Mouse (Mus musculus) c-Kit-positive CD71-negative TER-119-negative erythroid progenitor cells, embryonic 14.5 days (primary cell): ENCODE results near the gene Tm9sf2.
A peak's percentile ranks its signal among the peaks of the same experiment; 100 is the strongest.
"Not testable (repeated sequence)": the region's sequence is repeated elsewhere in the genome, so short reads cannot be mapped to it uniquely, and the experiment has no call there.

ENCODE experiments used
- DNase-seq: peaks from one replicate; pipeline ENCODE4 v3.0.0-alpha.2; 2013; ENCODE audit warnings: low read depth

Tm9sf2 gene

DNA sequence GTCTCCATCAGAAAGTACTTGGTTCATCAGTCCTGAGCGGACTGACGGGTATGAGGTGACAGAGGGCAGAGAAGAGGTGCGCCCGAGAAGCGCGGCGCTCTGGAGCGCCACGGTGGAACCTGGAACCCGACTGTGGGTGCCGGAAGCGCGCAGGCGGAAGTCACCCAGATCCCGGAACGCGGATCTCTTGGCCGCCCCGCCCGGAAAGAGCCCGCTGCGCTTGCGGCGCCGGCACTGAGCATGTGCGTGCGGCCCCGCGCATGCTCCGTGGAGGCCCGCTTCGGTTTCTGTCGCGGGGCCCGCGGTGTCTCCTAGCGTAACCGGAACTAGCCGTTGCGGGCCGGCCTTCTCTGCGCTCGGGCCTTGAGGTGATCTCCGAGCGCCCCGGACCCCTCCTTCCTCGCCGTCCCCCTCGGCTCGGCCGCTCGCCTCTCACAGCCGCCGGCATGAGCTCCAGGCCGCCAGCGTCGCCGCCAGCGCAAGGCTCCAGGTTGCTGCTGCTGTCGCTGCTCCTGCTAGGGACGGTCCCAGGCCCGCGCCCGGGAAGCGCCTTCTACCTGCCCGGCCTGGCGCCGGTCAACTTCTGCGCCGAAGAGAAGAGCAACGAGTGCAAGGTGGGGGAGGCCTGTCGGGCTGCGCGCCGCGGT lies at the start of gene Tm9sf2:
Gene Tm9sf2 (plus strand): TSS at position 217 of the 647 bp plus-strand sequence.
- peak; percentile 81 for DNase-seq

DNA sequence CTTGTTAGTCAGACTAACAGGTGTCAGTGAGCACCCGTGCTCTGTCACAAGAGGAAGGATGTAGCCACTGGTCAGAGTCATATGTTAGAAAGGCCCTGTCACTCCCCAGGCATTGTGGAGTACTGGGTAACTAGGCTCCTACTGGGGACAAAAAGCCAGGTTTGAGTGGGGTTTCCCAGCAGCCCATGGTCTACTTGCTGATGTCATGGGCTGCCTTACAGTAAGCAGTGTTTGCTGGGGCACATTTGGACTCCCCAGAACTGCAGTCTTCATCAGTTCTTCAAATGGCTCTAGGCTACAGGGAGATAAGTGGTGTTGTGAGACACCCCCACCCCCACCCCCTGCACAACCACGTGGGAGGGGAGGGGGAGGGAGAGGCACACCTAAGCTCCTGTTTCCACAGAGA lies 48.9 kb upstream of the Tm9sf2 start:
- no peak for DNase-seq

DNA sequence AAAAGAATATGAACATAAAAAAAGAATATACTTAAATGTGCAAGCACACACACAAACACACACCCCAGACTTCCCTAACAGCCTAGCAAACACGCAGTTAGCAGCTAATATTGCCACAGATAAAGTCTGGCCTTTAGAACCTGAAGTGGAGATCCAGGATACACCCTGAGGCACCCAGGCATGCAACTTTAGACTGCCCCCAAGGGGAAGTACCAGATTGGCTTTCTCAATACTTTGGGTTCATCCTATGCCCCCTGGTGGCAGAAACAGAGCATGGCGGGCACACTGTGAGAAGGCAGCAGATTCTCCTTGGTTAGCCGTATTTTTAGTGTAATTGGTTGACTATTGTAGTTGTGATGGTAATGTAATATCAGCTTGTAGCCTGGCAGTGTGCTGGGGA lies 46.2 kb upstream of the Tm9sf2 start:
- peak; percentile 86 for DNase-seq

DNA sequence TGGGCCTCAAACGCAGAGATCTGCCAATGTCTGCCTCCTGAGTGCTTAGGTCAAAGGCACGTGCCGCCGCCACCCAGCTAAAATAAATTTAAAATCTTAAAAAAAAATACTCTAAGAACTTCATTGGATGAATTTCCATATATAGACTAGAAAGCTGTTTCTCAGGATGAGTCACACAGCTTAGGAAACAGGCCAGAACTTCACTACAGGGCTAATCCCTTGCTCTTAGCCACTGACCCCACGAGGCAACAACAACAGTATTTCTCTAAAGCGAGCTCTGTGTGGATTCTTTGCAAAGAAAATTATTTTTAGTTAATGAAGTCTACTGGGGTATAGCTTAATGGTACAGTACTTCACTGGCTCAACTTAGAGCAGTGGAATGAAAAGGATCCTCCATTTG lies 45.5 kb upstream of the Tm9sf2 start:
- DNase-seq: no peak

DNA sequence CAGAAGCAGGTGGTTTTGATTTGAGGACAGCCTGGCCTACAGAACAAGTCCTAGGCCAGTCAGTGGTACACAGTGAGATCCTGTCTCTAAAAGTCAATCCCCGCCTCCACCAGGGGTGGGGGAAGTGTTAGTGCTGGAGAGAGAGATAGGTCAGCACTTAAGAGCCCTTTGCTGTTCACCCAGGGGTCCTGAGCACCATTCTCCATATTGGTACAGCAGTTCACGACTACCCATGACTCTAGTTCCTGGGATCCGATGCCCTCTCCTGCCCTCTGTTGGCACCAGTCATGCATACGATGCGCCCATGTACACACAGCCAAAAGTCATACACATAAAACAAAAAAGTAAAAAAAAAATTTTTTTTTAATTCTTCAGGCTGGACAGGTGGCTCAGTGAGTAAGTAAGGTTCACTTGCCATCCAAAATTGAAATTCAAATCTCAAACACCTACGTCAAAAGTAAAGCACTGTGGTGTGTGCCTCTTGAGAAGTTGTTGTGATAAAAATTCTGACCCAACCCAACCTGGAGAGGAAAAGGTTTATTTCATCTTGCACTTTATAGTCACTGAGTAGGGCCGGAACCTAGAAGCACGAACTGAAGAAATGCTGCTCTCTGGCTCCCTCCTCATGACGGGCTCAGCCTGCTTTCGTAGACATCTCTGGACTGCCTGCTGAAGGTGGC lies 44.3 kb upstream of the Tm9sf2 start:
- DNase-seq: no peak

DNA sequence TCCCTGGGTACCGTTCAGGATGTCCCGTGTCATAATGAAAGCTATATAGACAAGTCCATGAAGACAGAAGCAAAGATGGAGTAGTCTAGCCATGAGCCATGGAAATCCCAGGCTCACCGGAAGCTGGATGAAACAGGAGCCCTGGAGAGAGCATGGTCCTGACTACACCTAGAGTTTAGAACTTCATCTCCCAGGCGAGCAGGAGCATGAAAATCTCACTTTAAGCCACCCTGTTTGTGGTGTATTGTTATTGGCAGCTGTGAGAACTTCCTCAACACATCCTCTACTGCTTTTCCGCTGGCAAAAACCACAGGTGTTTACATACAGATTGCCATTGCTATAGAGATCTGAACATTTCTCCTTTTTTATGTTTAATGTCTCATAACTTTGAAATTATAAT lies 43.2 kb upstream of the Tm9sf2 start:
- peak; percentile 28 for DNase-seq

DNA sequence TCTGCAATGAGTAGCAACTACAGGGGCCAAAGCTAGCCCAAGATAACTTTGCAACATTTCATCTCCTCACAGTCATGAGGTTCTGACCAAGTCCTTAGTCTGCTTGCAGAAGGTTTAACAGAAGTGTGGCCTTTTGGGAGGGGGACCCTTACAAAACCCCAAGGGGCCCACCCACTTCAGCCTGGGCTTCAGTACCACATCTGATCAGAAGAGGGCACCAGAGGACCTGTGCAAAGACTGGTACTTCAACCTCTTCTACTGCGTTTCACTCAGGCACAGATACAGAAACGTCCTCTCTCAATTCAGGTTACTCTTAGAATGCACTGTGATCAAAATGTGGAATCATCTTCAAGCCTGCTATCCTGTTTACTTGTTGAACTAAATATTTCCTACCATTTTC lies 42.3 kb upstream of the Tm9sf2 start:
- peak; percentile 60 for DNase-seq

DNA sequence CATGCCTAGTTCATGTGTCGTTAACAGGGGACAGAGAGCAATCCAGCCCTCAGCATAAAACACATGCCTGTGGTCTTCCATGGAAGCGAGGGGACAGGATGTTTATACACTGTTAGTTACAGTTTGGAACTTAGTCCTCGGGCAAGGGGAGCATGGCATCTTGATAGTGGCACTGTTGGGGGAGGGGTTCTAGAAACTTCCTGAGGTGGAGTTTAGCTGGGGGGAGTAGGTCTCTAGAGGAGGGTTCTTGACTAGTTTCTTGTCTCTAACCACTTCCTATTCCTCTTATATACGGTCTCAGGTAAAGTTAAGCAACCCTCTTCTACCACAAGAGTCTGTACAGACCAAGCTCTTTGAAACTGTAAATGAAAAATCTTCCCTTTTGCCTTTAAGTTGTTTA lies 40.6 kb upstream of the Tm9sf2 start:
- no peak for DNase-seq

DNA sequence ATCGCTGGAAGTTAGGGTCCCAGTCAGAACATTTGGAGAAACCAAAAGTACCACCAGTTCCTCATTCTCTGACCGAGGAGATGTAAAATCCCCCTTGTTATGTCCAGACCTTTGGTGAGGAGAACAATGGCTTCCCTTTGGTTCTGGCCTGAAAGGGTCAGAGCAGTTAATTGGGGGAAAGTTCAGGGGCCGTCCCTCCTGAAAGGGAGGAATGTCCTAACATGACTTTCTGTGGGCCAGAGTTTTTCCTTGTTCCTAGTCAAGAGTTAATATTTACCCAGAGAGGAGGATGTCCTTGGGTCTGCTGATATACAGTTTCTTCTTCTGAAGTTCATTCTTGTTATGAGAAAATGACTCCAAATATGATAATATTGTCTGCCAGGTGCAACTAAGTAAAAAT lies 38.8 kb upstream of the Tm9sf2 start:
- DNase-seq: not testable (repeated sequence)

DNA sequence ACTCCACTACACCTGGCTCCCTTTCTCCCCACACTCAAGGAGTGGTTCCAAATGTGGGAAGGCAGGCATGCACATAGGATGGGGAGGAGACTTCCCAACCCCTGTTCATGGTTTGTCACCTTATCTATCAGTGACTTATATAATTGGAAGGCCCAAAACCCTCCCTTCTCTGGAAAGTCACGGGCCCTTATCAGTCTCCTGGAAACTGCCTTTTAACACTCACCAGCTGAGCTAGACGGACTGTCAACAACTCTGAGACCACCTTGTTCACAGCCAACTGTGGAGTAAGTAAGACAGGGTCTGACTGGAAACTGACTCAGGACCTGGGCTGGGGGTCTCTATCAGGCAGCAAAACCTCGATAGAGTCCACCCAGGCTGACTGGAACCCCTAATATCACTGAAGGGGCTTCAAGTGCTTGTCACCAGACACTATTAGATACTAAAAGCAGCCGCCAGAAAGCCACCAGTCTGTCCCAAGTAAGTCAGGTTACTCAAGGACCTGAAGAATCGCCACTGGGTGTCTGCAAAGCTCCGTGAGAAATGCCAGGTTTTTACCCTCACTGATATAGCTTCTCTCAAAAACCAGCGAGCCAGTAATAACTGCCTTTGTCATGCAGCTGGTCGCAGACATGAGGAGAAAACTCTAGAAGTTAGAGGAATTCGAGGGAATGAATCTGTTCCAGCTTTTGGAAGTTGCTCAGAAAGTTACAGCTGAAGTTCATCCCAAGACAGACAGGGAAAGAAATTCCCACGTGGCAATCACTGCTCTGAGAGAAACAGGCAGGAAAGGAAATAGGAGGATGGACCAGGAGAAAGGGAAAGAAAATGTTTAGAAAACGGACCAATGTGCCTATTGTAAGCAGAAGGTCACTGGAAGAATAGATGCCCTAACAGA lies 37.8 kb upstream of the Tm9sf2 start:
- no peak for DNase-seq

DNA sequence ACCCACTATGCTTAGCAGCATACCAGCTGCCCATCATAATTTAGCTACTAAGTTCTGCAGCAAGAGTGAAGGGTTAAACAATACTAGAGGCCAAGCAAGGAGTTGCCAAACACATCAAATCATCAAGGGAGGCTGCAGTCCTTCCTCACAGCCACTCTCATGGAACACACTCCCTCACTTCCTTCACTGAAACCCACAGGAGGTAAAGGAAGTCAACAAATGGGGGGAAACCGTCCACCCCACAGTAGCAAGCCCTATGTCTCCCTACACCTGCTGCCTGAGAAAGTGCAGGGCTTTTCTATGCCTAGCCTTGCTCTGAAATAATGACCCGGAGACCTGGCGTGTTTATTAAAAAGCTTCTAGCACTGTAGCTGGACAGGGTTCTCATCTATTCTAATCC lies 36.9 kb upstream of the Tm9sf2 start:
- no peak for DNase-seq

DNA sequence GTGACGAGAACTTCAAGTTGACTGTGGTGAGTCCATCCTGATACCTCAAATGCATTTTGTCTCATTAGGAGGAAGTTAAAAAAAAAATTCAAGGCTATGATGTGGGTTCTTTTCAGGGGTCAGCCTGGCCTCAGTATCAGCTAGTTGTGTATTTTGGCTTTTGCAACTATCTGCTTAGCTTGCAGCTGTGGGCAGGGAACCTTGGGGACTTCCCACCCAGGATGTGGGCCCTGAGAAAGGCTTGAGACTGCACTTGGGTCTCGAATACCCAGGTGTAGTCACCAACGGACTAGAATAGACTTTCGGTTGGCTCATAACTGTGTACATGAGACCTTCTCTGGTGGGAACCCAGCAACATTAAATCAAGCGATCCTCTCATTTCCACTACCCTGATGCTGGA lies 33.4 kb upstream of the Tm9sf2 start:
- DNase-seq: no peak

DNA sequence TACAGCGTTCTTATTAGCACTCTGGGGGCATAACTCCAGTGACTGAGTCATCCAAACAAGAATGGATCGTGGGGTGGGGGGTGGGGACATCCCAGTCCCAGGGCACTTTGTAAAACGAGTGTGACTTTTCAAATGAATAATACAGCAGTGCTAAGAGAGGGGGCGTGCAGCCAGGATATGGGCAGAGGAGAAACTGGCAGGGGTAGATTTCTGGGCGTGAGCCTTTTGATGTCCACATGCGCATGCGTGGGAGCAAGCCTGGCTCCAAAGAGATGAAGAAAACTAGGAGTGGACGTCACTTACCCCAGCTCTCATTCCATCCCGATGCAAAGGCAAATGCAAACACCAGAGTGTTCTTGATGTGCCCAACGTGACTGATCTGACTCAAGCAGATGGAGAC lies 32.5 kb upstream of the Tm9sf2 start:
- no peak for DNase-seq

DNA sequence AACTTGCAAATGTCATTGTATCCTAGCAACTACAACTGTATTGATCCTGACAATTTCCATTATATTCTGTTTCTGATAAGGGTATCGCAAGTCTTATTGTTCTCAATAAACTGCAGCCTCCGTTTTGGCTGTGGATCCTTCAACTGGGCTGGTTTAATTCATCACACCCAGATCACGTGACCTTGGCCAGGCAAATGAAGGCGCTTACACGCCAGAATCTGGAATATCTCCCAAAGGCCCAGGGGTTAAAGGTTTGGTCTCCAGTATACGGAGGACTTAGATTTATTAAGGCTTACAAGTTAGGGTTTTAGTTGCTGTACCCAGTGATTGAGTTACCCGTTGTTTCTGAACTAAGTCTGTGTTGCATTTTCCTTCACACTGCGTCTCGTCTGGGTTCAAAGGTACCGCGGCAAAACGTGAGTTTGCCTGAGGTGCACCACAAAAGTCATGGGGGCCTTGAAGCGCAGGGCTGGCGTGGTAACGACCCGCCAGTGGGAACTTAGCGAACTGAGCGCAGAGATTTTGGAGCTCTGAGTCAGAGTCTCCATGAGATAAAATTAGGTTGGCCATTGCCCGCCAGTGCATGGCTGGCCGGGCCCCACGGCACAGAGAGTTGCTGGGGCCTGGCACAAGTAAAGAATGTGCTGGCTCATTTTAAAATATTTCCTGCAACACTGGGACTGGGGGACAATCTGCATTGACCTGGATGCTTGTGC lies 31.2 kb upstream of the Tm9sf2 start:
- no peak for DNase-seq

DNA sequence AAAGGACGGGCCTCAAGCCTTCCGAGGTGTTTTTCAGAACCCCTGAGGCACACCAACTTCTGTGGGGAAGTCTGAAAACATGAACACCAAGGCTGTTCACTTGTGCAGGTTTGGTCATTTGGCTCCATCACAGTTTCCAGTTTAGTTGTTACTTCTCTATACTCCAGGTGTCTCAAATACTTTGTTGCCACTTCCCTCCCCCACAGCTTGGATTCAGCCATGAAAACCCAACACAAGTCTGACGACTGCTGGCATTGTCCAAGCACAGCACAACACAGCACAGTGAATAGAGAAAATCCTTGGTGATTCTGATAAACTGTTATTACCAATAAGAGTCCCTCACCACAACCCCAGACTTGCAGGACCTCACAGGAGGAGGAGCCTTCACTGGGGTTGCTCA lies 29.8 kb upstream of the Tm9sf2 start:
- DNase-seq: no peak

DNA sequence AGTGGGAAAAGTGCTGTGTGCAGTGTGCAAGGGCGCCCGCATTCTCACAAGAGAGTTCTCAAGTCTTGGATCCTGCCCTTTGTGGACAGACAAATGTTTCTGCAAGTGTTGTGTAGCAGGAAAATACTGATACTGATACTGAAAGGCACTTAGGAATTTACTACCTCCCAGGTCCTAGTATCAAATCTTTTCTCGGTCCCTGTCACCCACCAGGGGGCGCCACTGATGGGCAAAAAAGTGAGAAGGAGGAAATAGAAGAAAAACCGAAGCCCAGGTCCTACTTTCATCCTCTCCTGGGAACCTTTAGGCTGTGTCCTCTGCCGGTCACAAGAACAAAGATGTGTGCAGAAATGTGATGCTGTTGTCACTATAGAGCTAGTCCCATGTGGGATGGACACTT lies 27.4 kb upstream of the Tm9sf2 start:
- peak; percentile 73 for DNase-seq

DNA sequence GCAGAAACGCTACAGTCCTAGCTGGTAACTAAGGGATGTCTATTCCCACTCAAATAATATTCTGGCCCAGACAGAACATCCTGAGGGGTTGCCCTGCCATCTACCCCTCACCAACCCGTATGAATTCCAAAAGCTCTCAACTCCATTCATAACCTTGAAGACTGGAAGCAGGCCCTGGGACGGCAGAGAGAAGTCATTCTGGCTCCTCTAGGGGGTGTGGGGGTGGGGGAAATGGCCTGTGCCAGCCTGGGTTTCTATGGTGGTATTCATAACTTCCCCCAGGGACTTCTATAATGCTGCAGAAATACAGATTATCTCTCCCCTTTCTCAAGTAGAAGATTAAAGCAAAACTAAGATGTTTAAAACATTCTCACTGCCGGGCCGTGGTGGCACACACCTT lies 26.9 kb upstream of the Tm9sf2 start:
- DNase-seq: no peak

DNA sequence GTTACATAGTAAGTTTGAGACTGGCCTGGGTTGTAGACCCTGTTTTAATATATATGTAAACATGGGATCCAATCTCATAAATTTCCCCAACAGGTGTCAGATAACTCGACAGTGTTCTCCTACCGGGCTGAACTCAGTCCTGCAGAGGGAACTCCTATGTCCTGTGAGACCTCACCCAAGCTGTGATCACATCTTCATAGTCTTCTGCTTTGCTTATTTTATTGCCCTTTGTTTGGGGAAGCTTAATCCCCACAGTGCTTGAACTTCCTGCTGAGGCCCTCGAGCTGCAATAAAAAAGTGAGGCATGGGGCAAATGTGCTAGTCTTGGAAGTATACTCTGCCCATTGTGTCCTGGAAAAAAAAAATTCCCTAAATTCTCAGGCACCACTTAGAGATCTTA lies 25.5 kb upstream of the Tm9sf2 start:
- no peak for DNase-seq

DNA sequence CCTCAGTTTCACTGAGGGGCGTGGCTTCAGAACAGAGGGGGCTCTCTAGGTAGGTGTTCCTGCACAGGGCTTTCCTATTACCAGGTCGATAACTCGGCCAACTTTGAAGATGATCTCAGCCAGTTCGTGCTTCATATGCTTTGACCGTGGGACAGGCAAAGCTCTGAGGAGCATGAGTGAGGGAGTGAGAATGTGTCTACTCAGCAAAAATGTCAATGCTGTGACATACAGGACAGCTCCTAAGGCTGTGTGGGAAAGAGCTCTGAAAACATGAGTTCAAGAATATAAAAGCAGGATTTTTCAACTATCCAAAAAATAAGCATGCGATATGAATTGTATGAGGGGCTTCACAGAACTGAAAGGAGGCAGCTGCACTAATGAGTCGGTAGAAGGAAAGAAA lies 23.3 kb upstream of the Tm9sf2 start:
- no peak for DNase-seq

DNA sequence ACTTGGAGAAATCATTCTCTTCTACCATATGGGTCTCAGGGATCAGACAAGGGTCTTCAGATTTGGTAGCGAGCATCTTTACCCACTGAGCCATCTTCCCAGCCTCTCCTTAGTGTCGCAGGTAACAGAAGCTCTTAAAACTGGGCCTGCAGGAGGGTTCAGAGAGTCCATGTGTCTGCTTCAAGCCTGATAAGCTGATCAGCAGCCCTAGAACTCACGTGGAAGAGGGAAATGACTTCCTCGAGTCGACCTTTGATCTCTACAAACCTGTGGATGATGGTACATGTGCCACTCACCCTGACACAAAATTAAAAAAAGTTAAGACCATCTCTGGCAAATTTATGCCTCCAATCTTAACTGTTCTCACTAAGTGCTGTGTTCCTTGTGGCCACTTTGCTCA lies 18.9 kb upstream of the Tm9sf2 start:
- DNase-seq: no peak

DNA sequence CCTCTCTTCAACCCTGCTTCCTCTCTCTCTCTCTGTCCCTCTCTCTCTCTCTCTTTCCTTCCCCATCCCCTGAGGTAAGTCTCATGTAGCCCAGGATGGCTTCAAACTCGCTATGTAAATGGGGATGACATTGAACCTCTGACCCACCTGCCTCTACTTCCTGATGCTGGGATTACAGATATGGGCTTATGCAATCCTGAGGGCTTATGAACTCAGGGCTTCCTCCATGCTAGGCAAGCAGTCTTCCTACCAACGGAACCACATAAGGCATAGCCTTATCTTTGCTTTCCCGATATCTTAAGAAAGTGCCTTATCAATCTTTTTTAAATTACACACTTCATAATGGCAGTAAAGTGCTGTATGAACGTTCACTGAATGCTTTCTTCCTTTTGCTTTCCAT lies 14.5 kb upstream of the Tm9sf2 start:
- DNase-seq: no peak

DNA sequence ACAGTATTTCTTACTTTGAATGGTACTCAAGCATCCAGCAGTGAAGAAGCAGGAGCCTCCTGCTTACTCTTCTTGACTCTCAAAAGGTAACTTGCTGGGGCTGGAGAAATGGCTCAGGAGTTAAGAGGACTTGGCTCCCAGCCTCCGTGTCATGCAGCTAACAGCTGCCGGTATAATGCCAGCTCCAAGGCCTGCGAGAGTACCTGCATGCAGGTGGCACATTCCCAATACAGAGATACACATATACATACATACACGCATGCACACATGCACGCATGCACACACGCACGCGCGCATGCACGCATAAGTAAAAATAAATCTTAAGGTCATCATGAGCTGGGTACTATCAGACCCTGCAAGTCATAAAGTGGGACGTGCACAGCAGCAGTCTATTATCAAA lies 10.5 kb upstream of the Tm9sf2 start:
- no peak for DNase-seq

DNA sequence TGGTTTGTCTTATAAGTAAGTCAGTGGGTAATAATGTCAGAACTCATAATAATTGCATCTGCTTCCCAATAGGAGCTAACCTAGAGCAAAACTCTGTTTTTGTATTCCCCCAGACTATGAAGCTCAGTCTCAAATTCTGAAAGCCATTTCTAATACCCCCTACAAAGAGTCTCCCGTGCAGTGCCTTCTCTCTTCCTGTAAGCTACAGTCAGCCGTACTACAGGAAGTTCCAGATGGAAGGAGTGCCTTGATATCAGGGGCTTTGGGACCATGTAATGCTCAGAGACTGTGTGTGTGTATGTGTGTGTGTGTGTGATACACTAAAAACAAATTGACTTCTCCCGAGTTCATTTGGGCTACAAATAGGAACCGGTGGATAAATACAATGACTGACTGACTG lies 7.3 kb upstream of the Tm9sf2 start:
- DNase-seq: no peak
